Mouse (Mus musculus) forebrain, embryonic 10.5 days (tissue): ENCODE measurements around the gene 5730596B20Rik. TPM values are rescaled to one million over a fixed set of nuclear protein-coding genes. Genes with fewer than 3 reads are reported as not detected.

Experiments
- DNase-seq: peaks from one replicate; pipeline ENCODE4 v3.0.0-alpha.2; 2017; ENCODE audit warnings: low spot score; ENCODE audit errors: extremely low spot score
- H3K27ac ChIP-seq: fragments of 300-500 bp; sonication (generic); 2 replicates; pipeline ENCODE4 v1.5.1; 2016; ENCODE audit warnings: mild to moderate bottlenecking
- H3K27me3 ChIP-seq: fragments of 300-500 bp; sonication (generic); 2 replicates; pipeline ENCODE4 v1.6.1; 2016; ENCODE audit warnings: mild to moderate bottlenecking; ENCODE audit not compliant: poor library complexity, severe bottlenecking
- H3K36me3 ChIP-seq: fragments of 300-500 bp; sonication (generic); replicated peaks from 2 replicates; pipeline ENCODE4 v1.6.1; 2016; ENCODE audit warnings: mild to moderate bottlenecking, moderate library complexity
- H3K4me1 ChIP-seq: fragments of 300-500 bp; sonication (generic); 2 replicates; pipeline ENCODE4 v1.6.1; 2016
- H3K4me3 ChIP-seq: fragments of 300-500 bp; sonication (generic); 2 replicates; pipeline ENCODE4 v1.5.1; 2016; ENCODE audit warnings: mild to moderate bottlenecking, moderate library complexity
- H3K9me3 ChIP-seq: fragments of 300-500 bp; sonication (generic); 2 replicates; pipeline ENCODE4 v1.6.1; 2016; ENCODE audit warnings: mild to moderate bottlenecking, moderate library complexity
- WGBS: fragments of 180-500 bp; shearing (Covaris S2); methylation state at CpG from one replicate; pipeline ENCODE4 v1.1.7; 2016; 5-methylcytosine and 5-hydroxymethylcytosine counted together
- polyA plus RNA-seq: library from polyadenylated mRNA; unstranded; fragments of >200 nt; fragmentation: Nextera tagmentation; extraction: Ambion mirVana; gene quantifications from 2 replicates; pipeline ENCODE4 v1.2.1, GENCODE M21; 2016

Gene 5730596B20Rik
- polyA plus RNA-seq, 1 experiment from 2014 or later, result not detected

DNA sequence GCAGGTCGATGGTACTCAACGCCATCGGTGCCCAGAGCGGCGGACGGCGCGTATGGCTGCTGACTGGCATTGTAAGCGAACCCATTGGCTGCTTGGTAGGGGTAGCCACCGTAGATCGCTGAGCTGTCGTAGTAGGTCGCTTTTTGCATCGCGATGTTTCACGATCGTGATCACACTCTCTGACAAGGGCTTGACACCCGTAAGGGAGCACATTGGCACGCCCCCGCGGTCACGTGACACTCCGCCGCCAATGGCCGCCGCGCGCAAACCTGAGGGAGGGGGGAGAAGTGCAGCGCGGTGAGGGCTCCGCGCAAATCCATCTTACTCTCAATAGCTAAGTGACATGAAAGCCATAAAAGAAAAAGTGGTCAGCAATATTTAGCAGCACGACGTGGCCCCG, 4.8 kb upstream of the 5730596B20Rik start:
- Histone ChIP-seq H3K27me3 (peaks cover 100% of the 10 kb centered on the region), H3K27ac (no peak overlapping the region), H3K36me3 (no peaks in the 10 kb centered on the region), H3K4me3 (peak overlapping the region; percentile 40), H3K9me3 (no peaks in the 10 kb centered on the region), H3K4me1 (peaks cover 30% of the 10 kb centered on the region)
- DNase-seq, result peak; percentile 79
- WGBS, result under 1% methylated on average over 35 of the region's 35 CpGs

DNA sequence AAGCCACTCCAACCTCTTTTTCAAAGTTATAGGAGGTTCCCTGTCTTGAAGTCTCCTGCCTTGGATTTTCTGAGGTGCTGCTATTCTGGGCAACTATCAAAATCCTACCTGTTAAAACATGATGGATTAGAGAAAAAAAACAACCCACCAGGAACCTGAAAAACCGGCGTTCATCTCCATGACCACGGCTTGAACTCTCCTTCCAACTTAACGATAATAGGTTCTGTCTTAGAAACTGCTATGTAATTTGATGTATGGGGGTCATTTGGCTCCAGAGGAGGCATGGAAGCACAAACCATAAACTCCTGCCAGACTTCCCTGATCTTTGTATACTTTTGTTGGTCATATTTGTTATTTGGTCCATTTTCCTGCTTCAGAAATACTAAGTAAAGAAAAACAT, 3.6 kb upstream of the 5730596B20Rik start:
- Histone ChIP-seq H3K4me1 (peaks cover 30% of the 10 kb centered on the region), H3K27ac (no peak overlapping the region), H3K27me3 (peaks cover 100% of the 10 kb centered on the region), H3K9me3 (no peaks in the 10 kb centered on the region), H3K36me3 (no peaks in the 10 kb centered on the region), H3K4me3 (no peak overlapping the region)
- WGBS, result 3% methylated on average over 4 of the region's 4 CpGs
- DNase-seq, result no peak

DNA sequence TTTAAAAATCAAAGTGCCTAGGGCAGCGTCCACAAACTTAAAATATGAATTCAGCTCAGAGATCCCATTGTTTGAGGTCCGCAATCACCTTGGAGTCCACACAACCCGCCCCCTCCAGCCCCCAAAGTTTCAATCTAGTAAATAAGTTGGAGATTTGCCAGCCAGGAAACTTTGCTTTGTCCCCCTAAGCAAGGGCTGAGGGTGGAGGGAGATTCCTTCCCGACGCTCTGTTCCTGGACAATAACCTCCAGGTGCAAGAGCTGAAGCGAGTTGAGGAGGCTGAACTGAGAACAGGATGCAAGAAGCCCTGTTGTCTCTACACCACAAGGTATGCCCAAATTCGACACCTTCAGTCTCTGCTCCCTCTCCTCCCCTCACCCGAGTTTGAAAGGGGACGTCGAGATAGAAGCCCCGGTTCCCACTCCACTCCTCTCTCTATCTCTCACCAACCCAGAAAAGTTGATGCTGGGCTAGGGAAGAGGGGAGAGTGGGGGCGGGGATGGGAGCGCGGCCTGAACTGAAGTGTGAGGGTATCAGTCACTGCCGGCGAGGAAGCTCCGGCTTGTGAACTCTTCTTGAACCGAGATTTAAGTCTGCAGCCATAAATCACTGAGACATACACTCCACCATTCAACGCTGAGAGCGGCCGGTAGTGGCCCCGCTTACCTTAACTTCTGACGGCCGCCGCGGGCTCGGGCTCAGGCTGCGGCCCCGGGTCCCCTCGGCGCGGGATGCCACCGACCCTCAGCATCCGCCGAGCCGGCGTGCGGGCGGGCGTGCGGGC, 2.1 kb upstream of the 5730596B20Rik start:
- H3K4me3 ChIP-seq, result no peak overlapping the region
- under 1% methylated on average over 41 of the region's 41 CpGs for WGBS
- DNase-seq, result no peak
- peaks cover 100% of the 10 kb centered on the region for H3K27me3 ChIP-seq
- H3K36me3 ChIP-seq, result no peaks in the 10 kb centered on the region
- H3K27ac ChIP-seq, result no peak overlapping the region
- no peaks in the 10 kb centered on the region for H3K9me3 ChIP-seq
- peaks cover 26% of the 10 kb centered on the region for H3K4me1 ChIP-seq

DNA sequence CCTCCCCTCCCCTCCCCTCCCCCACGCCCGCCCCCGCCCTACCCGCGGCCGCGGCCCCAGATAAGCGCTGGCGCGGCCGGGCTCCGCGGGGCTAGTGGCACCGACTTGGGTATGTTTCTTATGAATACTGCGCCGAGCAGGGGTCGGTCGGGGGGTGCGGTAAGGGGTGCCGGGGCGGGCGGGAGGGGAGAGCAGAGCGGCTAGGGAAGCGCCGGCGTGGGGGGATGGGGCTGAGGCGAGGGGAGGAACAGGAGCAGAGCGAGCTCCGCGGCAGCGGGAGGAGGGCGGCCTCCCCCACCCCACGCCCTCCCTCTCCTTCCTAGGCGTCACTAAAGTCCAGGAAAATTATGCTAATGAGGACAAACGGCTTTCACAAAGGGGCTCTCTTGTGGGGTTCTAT, 1.4 kb upstream of the 5730596B20Rik start:
- DNase-seq, result no peak
- 0% methylated on average over 16 of the region's 35 CpGs for WGBS
- Histone ChIP-seq H3K9me3 (no peaks in the 10 kb centered on the region), H3K27me3 (peaks cover 100% of the 10 kb centered on the region), H3K36me3 (no peaks in the 10 kb centered on the region), H3K4me1 (peaks cover 20% of the 10 kb centered on the region), H3K27ac (no peak overlapping the region), H3K4me3 (no peak overlapping the region)

DNA sequence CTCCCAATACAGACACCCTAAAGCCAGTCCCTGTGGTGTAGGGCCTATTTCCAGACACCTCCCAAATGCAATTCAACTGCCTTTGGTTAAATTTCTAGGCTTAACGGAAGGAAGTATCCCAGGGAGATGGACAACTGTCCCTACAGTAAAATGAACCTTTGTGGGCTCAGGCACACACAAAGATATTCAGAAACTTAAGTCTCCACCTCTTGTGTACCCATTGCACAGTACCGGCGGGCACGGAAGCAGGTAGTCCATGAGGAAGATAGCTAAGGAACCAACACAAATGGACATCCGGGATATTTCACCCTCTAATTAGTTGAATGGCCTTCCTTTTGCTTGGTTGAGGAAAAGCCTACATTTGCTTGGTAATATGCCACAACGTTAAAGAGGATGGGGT, 907 bp upstream of the 5730596B20Rik start:
- Histone ChIP-seq H3K27ac (no peak overlapping the region), H3K36me3 (no peaks in the 10 kb centered on the region), H3K4me1 (peaks cover 20% of the 10 kb centered on the region), H3K4me3 (no peak overlapping the region), H3K9me3 (no peaks in the 10 kb centered on the region), H3K27me3 (peaks cover 100% of the 10 kb centered on the region)
- DNase-seq, result no peak
- under 1% methylated on average over 6 of the region's 6 CpGs for WGBS

DNA sequence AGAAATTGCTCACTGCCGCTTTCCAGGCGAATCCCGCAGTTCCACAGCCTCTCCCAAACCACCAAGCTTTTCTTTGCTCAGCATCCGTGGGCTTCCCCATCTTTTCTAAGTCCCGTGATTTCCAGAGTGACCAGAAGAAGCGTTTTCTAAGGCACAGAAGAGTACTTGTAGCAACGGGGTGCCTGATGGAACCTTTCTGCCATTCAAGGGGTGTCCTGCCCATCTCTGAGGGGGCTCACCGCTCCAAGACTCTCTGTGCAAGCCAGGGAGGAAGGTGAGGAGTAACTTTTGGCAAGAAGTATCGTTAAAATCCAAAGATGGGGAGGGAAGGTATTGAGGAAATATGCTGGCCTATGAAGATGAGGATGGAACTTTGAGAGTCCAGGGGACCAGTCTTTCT, 508 bp downstream of the 5730596B20Rik start:
- H3K4me1 ChIP-seq, result peaks cover 10% of the 10 kb centered on the region

DNA sequence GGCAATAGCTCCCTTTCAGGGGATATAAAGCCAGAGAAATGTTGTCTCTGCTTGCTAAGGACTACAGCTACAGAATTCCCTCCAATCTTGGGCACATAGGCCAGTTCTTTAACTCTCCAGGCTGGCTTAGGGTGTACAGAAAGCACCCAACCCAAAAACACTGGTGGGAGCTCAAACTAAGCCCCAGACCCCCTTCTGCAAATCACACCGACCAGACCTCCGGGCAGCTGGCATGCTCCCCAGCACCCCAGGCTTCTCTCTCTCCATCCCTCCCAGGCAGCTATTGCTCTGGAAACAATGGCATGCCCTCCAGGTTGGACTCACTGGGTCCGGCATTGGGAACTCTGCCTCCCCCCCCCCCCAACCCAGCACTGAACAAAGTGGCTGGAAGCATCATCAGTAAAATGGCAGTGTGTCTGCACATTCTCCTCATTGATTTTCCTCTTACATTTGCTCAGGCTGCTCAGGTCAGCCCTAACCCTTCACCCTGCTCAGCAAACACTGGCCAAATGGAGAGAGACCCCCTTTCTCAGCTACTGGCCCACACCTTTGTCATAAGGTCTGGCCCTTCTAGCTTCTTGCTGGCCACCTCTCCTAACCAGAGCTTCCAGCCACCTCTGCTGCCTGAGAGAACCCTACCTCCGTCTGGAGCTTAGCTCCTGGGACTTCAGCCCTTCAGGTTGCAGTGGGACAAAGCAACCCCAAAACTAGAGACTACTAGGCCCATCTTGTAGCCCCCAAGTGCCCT, 1.8 kb downstream of the 5730596B20Rik start:
- H3K4me3 ChIP-seq, result no peak overlapping the region
- WGBS, result 0% methylated on average over 4 of the region's 4 CpGs
- DNase-seq, result no peak

More for the DNA sequence above, 508 bp downstream of the 5730596B20Rik start:
- under 1% methylated on average over 9 of the region's 9 CpGs for WGBS
- no peak for DNase-seq
- Histone ChIP-seq H3K27ac (no peak overlapping the region), H3K27me3 (peaks cover 100% of the 10 kb centered on the region), H3K4me3 (no peak overlapping the region), H3K9me3 (no peaks in the 10 kb centered on the region), H3K36me3 (no peaks in the 10 kb centered on the region)

DNA sequence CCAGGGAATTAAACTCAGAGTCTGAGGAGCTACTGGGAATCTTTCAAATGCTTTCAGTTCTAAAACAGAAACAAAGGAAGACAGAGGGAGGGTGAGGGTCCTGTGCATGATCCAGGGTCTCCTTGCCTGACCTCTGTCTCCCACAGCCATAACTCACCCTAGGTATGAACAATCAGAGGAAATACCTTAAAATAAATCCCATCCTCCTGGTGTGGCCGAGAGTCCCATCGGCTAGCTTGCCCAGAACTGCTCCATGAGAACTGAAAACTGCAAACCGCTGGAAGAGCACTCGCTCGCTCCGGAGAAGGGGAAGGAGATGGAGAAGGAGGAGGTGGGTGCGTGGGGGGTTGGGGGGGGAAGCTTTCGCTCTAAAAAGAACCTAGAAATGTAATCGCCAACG, 2.4 kb downstream of the 5730596B20Rik start:
- Histone ChIP-seq H3K27me3 (peaks cover 100% of the 10 kb centered on the region), H3K9me3 (no peaks in the 10 kb centered on the region), H3K36me3 (no peaks in the 10 kb centered on the region), H3K4me3 (no peak overlapping the region), H3K4me1 (peaks cover 8% of the 10 kb centered on the region), H3K27ac (no peak overlapping the region)
- no peak for DNase-seq
- WGBS, result 2% methylated on average over 10 of the region's 10 CpGs

More for the DNA sequence above, 1.8 kb downstream of the 5730596B20Rik start:
- no peaks in the 10 kb centered on the region for H3K9me3 ChIP-seq
- peaks cover 100% of the 10 kb centered on the region for H3K27me3 ChIP-seq
- H3K4me1 ChIP-seq, result peaks cover 8% of the 10 kb centered on the region
- no peaks in the 10 kb centered on the region for H3K36me3 ChIP-seq
- no peak overlapping the region for H3K27ac ChIP-seq

DNA sequence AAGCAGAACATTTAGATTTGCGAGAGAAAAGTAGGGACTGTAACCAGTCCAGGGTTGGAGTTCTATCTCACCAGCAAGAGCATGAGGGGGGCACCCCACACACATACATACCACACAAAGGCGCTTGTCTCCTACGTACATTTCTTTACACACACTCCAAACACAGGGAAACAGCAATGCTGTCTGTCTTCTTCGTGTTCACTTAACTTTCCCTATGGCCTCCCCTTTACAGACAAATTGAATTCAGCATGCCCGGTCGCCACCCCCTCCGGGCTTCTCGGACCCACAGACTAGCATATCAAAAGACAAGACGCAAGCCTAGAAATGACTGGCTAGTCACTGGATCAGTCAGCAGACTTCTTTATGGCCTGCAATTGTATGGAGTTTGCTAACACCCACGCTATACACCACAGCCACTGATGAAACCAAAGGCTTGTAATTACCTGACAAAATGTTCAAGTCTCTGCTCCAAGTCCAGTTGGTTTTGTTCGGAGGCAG, 3.0 kb downstream of the 5730596B20Rik start:
- Histone ChIP-seq H3K4me1 (peaks cover 8% of the 10 kb centered on the region), H3K27me3 (peaks cover 100% of the 10 kb centered on the region), H3K27ac (no peak overlapping the region), H3K4me3 (no peak overlapping the region), H3K36me3 (no peaks in the 10 kb centered on the region), H3K9me3 (no peaks in the 10 kb centered on the region)
- WGBS, result 1% methylated on average over 11 of the region's 11 CpGs
- DNase-seq, result no peak

DNA sequence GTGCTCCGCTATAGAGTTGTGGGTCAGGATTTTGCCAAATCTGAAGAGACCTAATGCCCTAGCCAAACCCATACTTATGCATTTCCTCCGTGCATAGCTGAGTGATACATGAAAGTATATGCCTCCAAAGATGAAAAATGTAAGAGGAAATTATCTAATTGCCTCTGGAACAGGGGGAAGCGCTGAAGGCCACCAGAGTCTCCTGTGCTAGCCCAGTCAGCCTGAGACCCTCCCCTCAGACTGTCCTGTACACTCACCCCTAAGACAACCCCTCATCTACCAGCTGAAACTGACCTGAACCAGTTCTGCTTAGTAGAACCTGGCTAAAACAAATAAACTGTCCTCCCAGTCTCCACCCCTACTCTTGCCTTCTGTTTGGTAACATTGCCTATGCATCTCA, 3.4 kb downstream of the 5730596B20Rik start:
- DNase-seq, result no peak
- Histone ChIP-seq H3K27me3 (peaks cover 100% of the 10 kb centered on the region), H3K36me3 (no peaks in the 10 kb centered on the region), H3K4me1 (peaks cover 3% of the 10 kb centered on the region), H3K27ac (no peak overlapping the region), H3K4me3 (no peak overlapping the region), H3K9me3 (no peaks in the 10 kb centered on the region)
- WGBS, result 6% methylated on average over 3 of the region's 3 CpGs

DNA sequence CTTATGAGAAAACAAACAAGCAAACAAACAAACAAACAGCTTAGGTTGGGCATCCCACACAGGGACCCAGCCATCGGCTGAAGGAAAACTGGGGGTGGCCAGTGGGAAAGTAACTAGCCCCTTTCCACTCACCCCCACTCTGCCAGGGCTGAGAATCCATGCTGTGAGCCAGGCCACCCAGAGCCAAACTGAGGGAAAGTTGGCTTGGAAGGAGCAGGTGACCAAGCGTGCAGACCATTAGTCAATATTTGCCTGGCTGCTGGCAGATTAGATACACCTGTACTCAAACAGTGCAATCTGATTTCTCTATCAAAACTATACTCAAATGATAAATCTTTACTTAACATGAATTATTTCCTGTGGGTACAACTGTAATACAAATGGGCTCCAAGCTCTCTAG, 4.7 kb downstream of the 5730596B20Rik start:
- no peaks in the 10 kb centered on the region for H3K4me1 ChIP-seq
- no peak for DNase-seq
- H3K27me3 ChIP-seq, result peaks cover 100% of the 10 kb centered on the region
- H3K36me3 ChIP-seq, result no peaks in the 10 kb centered on the region
- no peak overlapping the region for H3K4me3 ChIP-seq
- 16% methylated on average over 2 of the region's 2 CpGs for WGBS
- no peak overlapping the region for H3K27ac ChIP-seq
- H3K9me3 ChIP-seq, result no peaks in the 10 kb centered on the region

DNA sequence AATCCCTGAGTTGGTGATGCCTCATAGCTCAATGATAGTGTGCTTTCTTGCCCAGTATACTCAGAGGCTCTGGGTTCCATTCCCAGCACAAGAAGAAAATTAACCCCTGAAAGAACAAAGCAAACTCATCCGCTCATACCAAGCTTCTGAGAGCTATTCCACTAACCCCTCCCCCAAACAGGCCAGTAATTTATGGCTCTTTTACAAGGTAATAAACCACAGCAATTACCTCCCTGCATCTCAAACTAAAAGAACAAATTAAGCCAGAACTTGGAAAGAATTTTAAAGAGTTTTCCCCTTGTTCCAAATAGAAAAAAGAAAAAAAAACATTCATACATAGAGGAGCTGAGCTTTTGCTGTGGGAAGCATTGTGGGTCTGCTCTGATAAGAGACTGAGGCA, 5.5 kb downstream of the 5730596B20Rik start:
- no peaks in the 10 kb centered on the region for H3K9me3 ChIP-seq
- H3K4me3 ChIP-seq, result no peak overlapping the region
- peaks cover 100% of the 10 kb centered on the region for H3K27me3 ChIP-seq
- DNase-seq, result no peak
- H3K4me1 ChIP-seq, result no peaks in the 10 kb centered on the region
- no peak overlapping the region for H3K27ac ChIP-seq
- H3K36me3 ChIP-seq, result no peaks in the 10 kb centered on the region
- WGBS, result 0% methylated on average over 1 of the region's 1 CpGs
